In the genomic region with DNA sequence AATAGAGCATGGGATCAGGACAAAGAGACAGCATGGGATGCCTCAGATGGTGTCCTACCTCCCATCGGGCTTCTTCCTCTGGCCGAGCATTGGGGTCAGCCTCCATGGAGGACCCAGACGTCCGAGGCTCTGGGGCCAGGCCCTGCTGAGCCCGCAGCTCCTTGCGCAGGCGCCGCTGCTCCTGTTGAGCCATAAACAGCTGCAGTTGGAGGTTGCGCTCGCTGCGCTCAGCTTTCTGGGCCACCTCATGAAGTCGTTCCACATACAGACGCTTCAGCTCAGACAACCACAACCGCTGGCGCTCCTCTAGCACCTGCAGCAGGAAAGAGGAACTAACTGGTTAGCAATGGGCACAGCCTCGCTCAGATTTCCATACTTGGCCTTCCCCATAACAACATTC, we compare ENCODE assay signal across 9 mouse cellular contexts. TPM values are rescaled to one million over a fixed set of nuclear protein-coding genes. Genes with fewer than 3 reads are reported as not detected.
DNase-seq lines count a peak whose midpoint lies in the region; ATAC-seq and TF ChIP-seq lines count a peak whose summit lies in the region.
"Had no signal": no experiment of that assay in that cellular context is flagged by ENCODE, and none has a peak within 500 bp of the region (broad histone marks: within the 10 kb centered on the region; RNA-seq: fewer than 3 reads in every experiment).

No protein-coding gene starts in this region.

- DNase-seq in gastrocnemius, adult 2 months: peak; percentile 31
- no peak for DNase-seq in gastrocnemius, adult 18-20 months (ENCODE audit: low spot score)
- peak; percentile 25 for DNase-seq in lung, postnatal 14 days
- no peak for DNase-seq in lung, postnatal 25 days (ENCODE audit: low spot score)
- no peak for DNase-seq in gastrocnemius, postnatal 14 days

- WGBS in midbrain, embryonic 16.5 days: 79% methylated on average over 16 of the region's 16 CpGs
- 77% methylated on average over 16 of the region's 16 CpGs for WGBS in forebrain, embryonic 16.5 days

- H3K27ac ChIP-seq in gastrocnemius, adult 2 months: peak overlapping the region; percentile 72
- no peak overlapping the region for H3K27ac ChIP-seq in midbrain, embryonic 16.5 days (ENCODE audit: low read length)
- no peak overlapping the region for H3K27ac ChIP-seq in forebrain, embryonic 16.5 days (ENCODE audit: low read length)

- peaks cover 5% of the 10 kb centered on the region for H3K4me1 ChIP-seq in midbrain, embryonic 16.5 days (ENCODE audit: control insufficient read depth, insufficient read depth, low read length)
- H3K4me1 ChIP-seq in forebrain, embryonic 16.5 days (replicated peaks; ENCODE audit: control insufficient read depth, insufficient read depth, low read length): 0 out of 2 replicates have a peak, but pooled peaks cover 3% of the 10 kb centered on the region

- no peaks in the 10 kb centered on the region for H3K9me3 ChIP-seq in midbrain, embryonic 16.5 days (replicated peaks; ENCODE audit: control insufficient read depth, low read length, poor library complexity, severe bottlenecking)
- H3K9me3 ChIP-seq in forebrain, embryonic 16.5 days (ENCODE audit: control insufficient read depth, low read length): no peaks in the 10 kb centered on the region
- H3K9me3 ChIP-seq: megakaryocyte, embryonic 14.5 days had no signal

- no peak overlapping the region for H3K4me2 ChIP-seq in midbrain, embryonic 16.5 days (ENCODE audit: low read length)
- no peak overlapping the region for H3K4me2 ChIP-seq in forebrain, embryonic 16.5 days (ENCODE audit: low read length)

- intact Hi-C loops in gastrocnemius, adult 2 months (cut with DNase I): no loop called here
- intact Hi-C loops in gastrocnemius, postnatal 14 days (cut with DNase I; ENCODE audit: low total_unique reads): no loop called here

- H3K9ac ChIP-seq in midbrain, embryonic 16.5 days (ENCODE audit: low read depth, low read length): no peak overlapping the region
- no peak overlapping the region for H3K9ac ChIP-seq in forebrain, embryonic 16.5 days (replicated peaks; ENCODE audit: low read depth, low read length)

- H3K36me3 ChIP-seq in midbrain, embryonic 16.5 days (ENCODE audit: control insufficient read depth, insufficient read depth, low read length): peaks cover 5% of the 10 kb centered on the region
- no peaks in the 10 kb centered on the region for H3K36me3 ChIP-seq in forebrain, embryonic 16.5 days (ENCODE audit: control insufficient read depth, insufficient read depth)

- no peak for TF ChIP-seq CTCF in gastrocnemius, adult 2 months (IDR thresholded peaks at IDR 0.05)

- 0 out of 2 replicates have a peak, but pooled peaks cover 2% of the 10 kb centered on the region for H3K27me3 ChIP-seq in midbrain, embryonic 16.5 days (ENCODE audit: control insufficient read depth, insufficient read depth, low read depth, low read length)
- no peaks in the 10 kb centered on the region for H3K27me3 ChIP-seq in forebrain, embryonic 16.5 days (replicated peaks; ENCODE audit: control insufficient read depth, insufficient read depth, low read length)

- peak overlapping the region; percentile 64 for H3K4me3 ChIP-seq in gastrocnemius, adult 2 months
- no peak overlapping the region for H3K4me3 ChIP-seq in midbrain, embryonic 16.5 days (ENCODE audit: low read depth, low read length)
- H3K4me3 ChIP-seq in forebrain, embryonic 16.5 days (replicated peaks; ENCODE audit: low read length): no peak overlapping the region
- H3K4me3 ChIP-seq: megakaryocyte, embryonic 14.5 days had no signal

- ATAC-seq in monocyte, adult 5-6 weeks (replicated peaks; ENCODE audit: insufficient number of reproducible peaks, low FRiP score, low TSS enrichment, poor library complexity, severe bottlenecking): peak; percentile 64
- no peak for ATAC-seq in midbrain, embryonic 16.5 days
- ATAC-seq in forebrain, embryonic 16.5 days: no peak

RNA-seq across cellular contexts. Expression of a gene that starts 6.4 kb away (rescaled TPM):
- total RNA-seq in gastrocnemius, adult 2 months (2021): 1 to 10 TPM; 2.7 to 4.2 TPM
- total RNA-seq in gastrocnemius, adult 18-20 months (2021): 1 to 10 TPM; 2.0 to 2.6 TPM
- total RNA-seq in monocyte, adult 5-6 weeks (2017): 1.4 to 6.3 TPM (median 3.3 TPM) in 3 replicates
- 19.6 and 22.3 TPM in 2 replicates for polyA plus RNA-seq in midbrain, embryonic 16.5 days (2015; fragmentation: Nextera tagmentation; extraction: Ambion mirVana)
- polyA plus RNA-seq in forebrain, embryonic 16.5 days (2015; fragmentation: Nextera tagmentation; extraction: Ambion mirVana): 10.2 and 12.9 TPM in 2 replicates
- 10 to 100 TPM in 1 of 2 experiments, 1 to 10 TPM in 1; 8.7 to 12.2 TPM for total RNA-seq in gastrocnemius, postnatal 14 days (2021)

RNA-seq across cellular contexts. Expression of a gene that starts 6.5 kb away (rescaled TPM):
- total RNA-seq in gastrocnemius, adult 2 months (2021): under 1 TPM; 0.20 to 0.31 TPM
- total RNA-seq in gastrocnemius, adult 18-20 months (2021): under 1 TPM; 0.09 to 0.14 TPM
- 0.43 to 2.0 TPM (median 0.57 TPM) in 3 replicates for total RNA-seq in monocyte, adult 5-6 weeks (2017)
- polyA plus RNA-seq in midbrain, embryonic 16.5 days (2015; fragmentation: Nextera tagmentation; extraction: Ambion mirVana): 1.2 TPM in 2 replicates
- polyA plus RNA-seq in forebrain, embryonic 16.5 days (2015; fragmentation: Nextera tagmentation; extraction: Ambion mirVana): 0.58 and 0.70 TPM in 2 replicates
- total RNA-seq in gastrocnemius, postnatal 14 days (2021): under 1 TPM; 0.33 to 0.60 TPM

RNA-seq across cellular contexts. Expression of a gene that starts 8.5 kb away (rescaled TPM):
- 10 to 100 TPM; 11.4 to 11.6 TPM for total RNA-seq in gastrocnemius, adult 2 months (2021)
- 10 to 100 TPM; 10.7 to 12.7 TPM for total RNA-seq in gastrocnemius, adult 18-20 months (2021)
- total RNA-seq in monocyte, adult 5-6 weeks (2017): 10.3 to 23.0 TPM (median 13.5 TPM) in 3 replicates
- polyA plus RNA-seq in midbrain, embryonic 16.5 days (2015; fragmentation: Nextera tagmentation; extraction: Ambion mirVana): 80.0 and 82.7 TPM in 2 replicates
- 80.9 and 85.6 TPM in 2 replicates for polyA plus RNA-seq in forebrain, embryonic 16.5 days (2015; fragmentation: Nextera tagmentation; extraction: Ambion mirVana)
- 10 to 100 TPM; 11.8 to 13.3 TPM for total RNA-seq in gastrocnemius, postnatal 14 days (2021)

RNA-seq across cellular contexts. Expression of a gene that starts 24.7 kb away (rescaled TPM):
- total RNA-seq in gastrocnemius, adult 2 months (2021): 10 to 100 TPM; 24.9 to 25.7 TPM
- 10 to 100 TPM; 24.2 to 28.1 TPM for total RNA-seq in gastrocnemius, adult 18-20 months (2021)
- 25.0 to 37.2 TPM (median 27.0 TPM) in 3 replicates for total RNA-seq in monocyte, adult 5-6 weeks (2017)
- 83.7 and 85.9 TPM in 2 replicates for polyA plus RNA-seq in midbrain, embryonic 16.5 days (2015; fragmentation: Nextera tagmentation; extraction: Ambion mirVana)
- 94.1 and 97.9 TPM in 2 replicates for polyA plus RNA-seq in forebrain, embryonic 16.5 days (2015; fragmentation: Nextera tagmentation; extraction: Ambion mirVana)
- total RNA-seq in gastrocnemius, postnatal 14 days (2021): 10 to 100 TPM; 23.8 to 32.7 TPM

RNA-seq across cellular contexts. Expression of a gene that starts 37.6 kb away (rescaled TPM):
- total RNA-seq in gastrocnemius, adult 2 months (2021): 100 to 1,000 TPM in 1 of 2 experiments, 10 to 100 TPM in 1; 95.0 to 112 TPM
- total RNA-seq in gastrocnemius, adult 18-20 months (2021): 100 to 1,000 TPM; 103 to 109 TPM
- total RNA-seq in monocyte, adult 5-6 weeks (2017): 353 to 398 TPM (median 355 TPM) in 3 replicates
- 273 and 303 TPM in 2 replicates for polyA plus RNA-seq in midbrain, embryonic 16.5 days (2015; fragmentation: Nextera tagmentation; extraction: Ambion mirVana)
- polyA plus RNA-seq in forebrain, embryonic 16.5 days (2015; fragmentation: Nextera tagmentation; extraction: Ambion mirVana): 441 and 518 TPM in 2 replicates
- 100 to 1,000 TPM; 118 to 144 TPM for total RNA-seq in gastrocnemius, postnatal 14 days (2021)

Comparison
In these comparisons a context has a peak if more than half of its experiments do, and no peak if none do; other contexts are left out.
1. DNase-seq: peak in gastrocnemius, adult 2 months (single experiment) and lung, postnatal 14 days (single experiment); none in gastrocnemius, adult 18-20 months (single experiment), lung, postnatal 25 days (single experiment) and gastrocnemius, postnatal 14 days (single experiment).